20 mouse cellular contexts compared by ENCODE assay signal in the genomic region with DNA sequence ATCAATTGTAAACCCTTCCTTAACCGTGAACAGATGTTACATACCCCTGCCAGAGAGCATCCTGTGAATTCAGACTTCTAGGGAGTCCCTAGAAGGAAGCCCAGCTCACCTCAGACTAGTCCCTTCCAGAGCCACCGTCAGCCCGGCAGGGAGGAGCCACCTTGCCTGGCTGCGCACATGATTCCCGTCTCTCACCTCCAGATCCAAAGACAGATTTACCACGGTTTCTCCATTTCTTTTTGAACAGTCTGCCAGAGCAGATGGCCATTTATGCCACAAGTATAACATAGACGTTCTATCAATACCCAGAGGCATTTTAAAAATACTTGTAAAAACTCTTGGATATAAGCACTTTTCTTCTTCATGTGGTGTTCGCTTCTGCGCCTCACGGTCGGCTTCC. TPM values are rescaled to one million over a fixed set of nuclear protein-coding genes. Genes with fewer than 3 reads are reported as not detected.
DNase-seq lines count a peak whose midpoint lies in the region; ATAC-seq and TF ChIP-seq lines count a peak whose summit lies in the region.
"Had no signal": no experiment of that assay in that cellular context is flagged by ENCODE, and none has a peak within 500 bp of the region (broad histone marks: within the 10 kb centered on the region; RNA-seq: fewer than 3 reads in every experiment).

No protein-coding gene starts in this region.

- no peak for TF ChIP-seq CTCF in layer of hippocampus, adult 2 months (conservative IDR thresholded peaks at IDR 0.05)
- TF ChIP-seq CTCF in lung, postnatal 0 days (IDR thresholded peaks at IDR 0.05), result no peak

- WGBS in forebrain, embryonic 13.5 days, result 80% methylated on average over 11 of the region's 11 CpGs
- 89% methylated on average over 11 of the region's 11 CpGs for WGBS in forebrain, embryonic 10.5 days
- 85% methylated on average over 11 of the region's 11 CpGs for WGBS in lung, postnatal 0 days

- H3K27ac ChIP-seq in forebrain, embryonic 13.5 days, result no peak overlapping the region
- no peak overlapping the region for H3K27ac ChIP-seq in forebrain, embryonic 10.5 days
- H3K27ac ChIP-seq in layer of hippocampus, adult 2 months, result no peak overlapping the region
- no peak overlapping the region for H3K27ac ChIP-seq in lung, postnatal 0 days (ENCODE audit: low read length)
- H3K27ac ChIP-seq: heart, embryonic 10.5 days; hindbrain, embryonic 13.5 days; intestine, embryonic 15.5 days; kidney, postnatal 0 days; limb, embryonic 15.5 days; stomach, embryonic 15.5 days had no signal

- peak; percentile 38; the same call in 1 of the 2 replicates for ATAC-seq in forebrain, embryonic 13.5 days
- no peak for ATAC-seq in CD4-positive, CD25-positive, alpha-beta regulatory T cell, adult 4 months
- no peak for ATAC-seq in lung, postnatal 0 days
- ATAC-seq: intestine, embryonic 15.5 days had no signal

- H3K36me3 ChIP-seq in forebrain, embryonic 13.5 days (ENCODE audit: poor library complexity, severe bottlenecking), result no peaks in the 10 kb centered on the region
- no peaks in the 10 kb centered on the region for H3K36me3 ChIP-seq in forebrain, embryonic 10.5 days (replicated peaks)
- no peaks in the 10 kb centered on the region for H3K36me3 ChIP-seq in lung, postnatal 0 days (ENCODE audit: insufficient read depth, low read length)
- H3K36me3 ChIP-seq: heart, embryonic 10.5 days; hindbrain, embryonic 13.5 days; intestine, embryonic 15.5 days; limb, embryonic 15.5 days; stomach, embryonic 15.5 days had no signal

- no peak overlapping the region for H3K9ac ChIP-seq in forebrain, embryonic 13.5 days
- no peak overlapping the region for H3K9ac ChIP-seq in lung, postnatal 0 days (replicated peaks; ENCODE audit: low read depth)
- H3K9ac ChIP-seq: hindbrain, embryonic 13.5 days; intestine, embryonic 15.5 days; limb, embryonic 15.5 days; stomach, embryonic 15.5 days had no signal

- DNase-seq in forebrain, embryonic 10.5 days (ENCODE audit: extremely low spot score, low spot score), result no peak
- peak; percentile 18 to 34 for DNase-seq in layer of hippocampus, adult 2 months (ENCODE audit: low spot score in 2 of 2)
- DNase-seq in layer of hippocampus, postnatal 10 days (ENCODE audit: low spot score in 2 of 2), result no peak
- DNase-seq in layer of hippocampus, adult 8-10 months (ENCODE audit: low spot score in 2 of 2), result peak; percentile 19 to 26
- DNase-seq in right cerebral cortex, postnatal 25 days, result peak; percentile 29
- no peak for DNase-seq in lung, postnatal 0 days (ENCODE audit: low spot score)
- DNase-seq: adrenal gland, adult 8-10 months; cerebellum, adult 8-10 months; gastrocnemius, postnatal 25 days; heart, postnatal 10 days; lung, postnatal 36 days had no signal

- no peak overlapping the region for H3K4me2 ChIP-seq in forebrain, embryonic 13.5 days
- no peak overlapping the region for H3K4me2 ChIP-seq in lung, postnatal 0 days (replicated peaks; ENCODE audit: low read depth, low read length)
- H3K4me2 ChIP-seq: hindbrain, embryonic 13.5 days; intestine, embryonic 15.5 days; limb, embryonic 15.5 days; midbrain, embryonic 11.5 days; stomach, embryonic 15.5 days had no signal

- H3K27me3 ChIP-seq in forebrain, embryonic 13.5 days, result no peaks in the 10 kb centered on the region
- no peaks in the 10 kb centered on the region for H3K27me3 ChIP-seq in forebrain, embryonic 10.5 days (ENCODE audit: poor library complexity, severe bottlenecking)
- H3K27me3 ChIP-seq in lung, postnatal 0 days (replicated peaks; ENCODE audit: insufficient read depth, low read length), result no peaks in the 10 kb centered on the region
- H3K27me3 ChIP-seq: hindbrain, embryonic 13.5 days; intestine, embryonic 15.5 days; limb, embryonic 15.5 days; stomach, embryonic 15.5 days had no signal

- peaks cover 11% of the 10 kb centered on the region; the same call in 1 of the 2 replicates for H3K4me1 ChIP-seq in forebrain, embryonic 13.5 days
- peaks cover 19% of the 10 kb centered on the region for H3K4me1 ChIP-seq in forebrain, embryonic 10.5 days
- no peaks in the 10 kb centered on the region for H3K4me1 ChIP-seq in lung, postnatal 0 days (ENCODE audit: insufficient read depth, low read depth, low read length)
- H3K4me1 ChIP-seq: intestine, embryonic 15.5 days; stomach, embryonic 15.5 days had no signal

- H3K4me3 ChIP-seq in forebrain, embryonic 13.5 days, result no peak overlapping the region
- no peak overlapping the region for H3K4me3 ChIP-seq in forebrain, embryonic 10.5 days
- H3K4me3 ChIP-seq in layer of hippocampus, adult 2 months, result no peak overlapping the region
- no peak overlapping the region for H3K4me3 ChIP-seq in lung, postnatal 0 days (ENCODE audit: low read depth, low read length)
- H3K4me3 ChIP-seq: heart, embryonic 10.5 days; hindbrain, embryonic 13.5 days; intestine, embryonic 15.5 days; limb, embryonic 15.5 days; stomach, embryonic 15.5 days had no signal

- no peak for TF ChIP-seq EP300 in lung, postnatal 0 days (IDR thresholded peaks at IDR 0.05)

- H3K9me3 ChIP-seq in forebrain, embryonic 13.5 days (replicated peaks), result no peaks in the 10 kb centered on the region
- H3K9me3 ChIP-seq in forebrain, embryonic 10.5 days, result no peaks in the 10 kb centered on the region
- no peaks in the 10 kb centered on the region for H3K9me3 ChIP-seq in lung, postnatal 0 days (ENCODE audit: low read length)
- H3K9me3 ChIP-seq: heart, embryonic 10.5 days; hindbrain, embryonic 13.5 days; intestine, embryonic 15.5 days; limb, embryonic 15.5 days; stomach, embryonic 15.5 days had no signal

RNA-seq across cellular contexts. Expression of gene Lrguk, which starts 46.3 kb away (rescaled TPM):
- polyA plus RNA-seq in forebrain, embryonic 13.5 days (2015; fragmentation: Nextera tagmentation; extraction: Ambion mirVana), result 0.56 and 0.94 TPM in 2 replicates
- 1.2 TPM in 2 replicates for polyA plus RNA-seq in forebrain, embryonic 10.5 days (2016; fragmentation: Nextera tagmentation; extraction: Ambion mirVana)
- total RNA-seq in layer of hippocampus, adult 2 months (2021), result 1 to 10 TPM; 2.2 to 2.4 TPM
- 1 to 10 TPM; 2.2 to 3.2 TPM for total RNA-seq in layer of hippocampus, postnatal 10 days (2021)
- 1 to 10 TPM; 2.0 to 4.2 (median 3.4) TPM for total RNA-seq in layer of hippocampus, adult 8-10 months (2022)
- polyA plus RNA-seq in CD4-positive, CD25-positive, alpha-beta regulatory T cell, adult 4 months (2017; shearing (Covaris generic)), result not detected
- 3.1 and 3.6 TPM in 2 replicates for polyA plus RNA-seq in lung, postnatal 0 days (2015; fragmentation: Nextera tagmentation; extraction: Ambion mirVana)

Comparison
In these comparisons a context has a peak if more than half of its experiments do, and no peak if none do; other contexts are left out.
1. DNase-seq: peak in layer of hippocampus, adult 2 months (2 of 2), layer of hippocampus, adult 8-10 months (2 of 2) and right cerebral cortex, postnatal 25 days (single experiment); none in forebrain, embryonic 10.5 days (single experiment), layer of hippocampus, postnatal 10 days (0 of 2) and lung, postnatal 0 days (single experiment).